Mouse (Mus musculus) MEL (cell line): Measurements from ENCODE around the gene Olfr721-ps1. TPM values are rescaled to one million over a fixed set of nuclear protein-coding genes. Genes with fewer than 3 reads are reported as not detected.

Source experiments
- DNase-seq: peaks from one replicate; pipeline ENCODE4 v3.0.0; 2011; ENCODE audit warnings: low read depth, low spot score
- H3K27ac ChIP-seq: 2 replicates; pipeline ENCODE4 v1.5.1; 2012; ENCODE audit warnings: low read depth, mild to moderate bottlenecking, control low read depth, low read length, moderate library complexity; ENCODE audit not compliant: control insufficient read depth
- H3K27me3 ChIP-seq, 2 experiments: fragments of 150-350 bp in 1 of 2; sonication (generic) in 1 of 2; 2 replicates each; pipeline ENCODE4 v1.6.1; 2012; ENCODE audit warnings: low read length in 2 of 2, mild to moderate bottlenecking in 2 of 2, improper control_type of control experiment in 1 of 2, moderate library complexity in 1 of 2; ENCODE audit not compliant: insufficient read depth in 2 of 2, control insufficient read depth in 1 of 2
- H3K36me3 ChIP-seq, 2 experiments: 2 replicates each; pipeline ENCODE4 v1.6.1; 2012 to 2014; ENCODE audit warnings: low read length in 2 of 2, improper control_type of control experiment in 1 of 2, inconsistent platforms in 1 of 2, mild to moderate bottlenecking in 1 of 2; ENCODE audit not compliant: insufficient read depth in 2 of 2, control insufficient read depth in 1 of 2
- H3K4me1 ChIP-seq, 2 experiments: fragments of 150-350 bp in 1 of 2; sonication (generic) in 1 of 2; 2 replicates each; pipeline ENCODE4 v1.6.1; 2012; ENCODE audit warnings: low read length in 2 of 2, improper control_type of control experiment in 1 of 2, mild to moderate bottlenecking in 1 of 2; ENCODE audit not compliant: insufficient read depth in 2 of 2, control insufficient read depth in 1 of 2
- H3K4me3 ChIP-seq, 2 experiments: fragments of 150-350 bp in 1 of 2; sonication (generic) in 1 of 2; 2 replicates each; pipeline ENCODE4 v1.5.1; 2012; ENCODE audit warnings: low read depth in 2 of 2, low read length in 2 of 2, mild to moderate bottlenecking in 2 of 2, moderate library complexity in 2 of 2, control low read depth in 1 of 2, improper control_type of control experiment in 1 of 2; ENCODE audit not compliant: control insufficient read depth in 1 of 2, insufficient read depth in 1 of 2
- H3K79me2 ChIP-seq: 2 replicates; pipeline ENCODE4 v1.6.1; 2012; ENCODE audit warnings: mild to moderate bottlenecking, low read length, moderate library complexity; ENCODE audit not compliant: control insufficient read depth, poor library complexity, insufficient read depth
- H3K9ac ChIP-seq: 2 replicates; pipeline ENCODE4 v1.6.1; 2012; ENCODE audit warnings: low read depth, mild to moderate bottlenecking, control low read depth, low read length, moderate library complexity; ENCODE audit not compliant: control insufficient read depth, poor library complexity, severe bottlenecking
- H3K9me3 ChIP-seq: fragments of 150-350 bp; sonication (generic); replicated peaks from 2 replicates; pipeline ENCODE4 v1.6.1; 2012; ENCODE audit warnings: mild to moderate bottlenecking, low read length, improper control_type of control experiment, moderate library complexity; ENCODE audit not compliant: insufficient read depth
- BHLHE40 ChIP-seq: IDR thresholded peaks from 2 replicates; pipeline ENCODE4 v1.6.1; 2012; ENCODE audit warnings: low read depth, mild to moderate bottlenecking, inconsistent platforms, low read length, improper control_type of control experiment, borderline replicate concordance
- CHD1 ChIP-seq: IDR thresholded peaks from 2 replicates; pipeline ENCODE4 v1.6.1; 2012; ENCODE audit warnings: low read depth, mild to moderate bottlenecking, inconsistent platforms, low read length, improper control_type of control experiment
- EP300 ChIP-seq, 2 experiments: IDR thresholded peaks; 2 replicates each; pipeline ENCODE4 v1.6.1; 2011; ENCODE audit warnings: improper control_type of control experiment in 2 of 2, low read length in 2 of 2, low read depth in 1 of 2, mild to moderate bottlenecking in 1 of 2
- ETS1 ChIP-seq: IDR thresholded peaks from 2 replicates; pipeline ENCODE4 v1.6.1; 2012; ENCODE audit warnings: low read depth, mild to moderate bottlenecking, inconsistent platforms, low read length, improper control_type of control experiment, moderate library complexity
- HCFC1 ChIP-seq: IDR thresholded peaks from 2 replicates; pipeline ENCODE4 v1.6.1; 2012; ENCODE audit warnings: low read depth, mild to moderate bottlenecking, inconsistent platforms, low read length, improper control_type of control experiment, moderate library complexity
- JUND ChIP-seq: IDR thresholded peaks from 2 replicates; pipeline ENCODE4 v1.6.1; 2011; ENCODE audit warnings: low read depth, mild to moderate bottlenecking, improper control_type of control experiment, low read length
- KAT2A ChIP-seq: conservative IDR thresholded peaks from 2 replicates; pipeline ENCODE4 v1.6.1; 2012; ENCODE audit warnings: low read depth, low read length, improper control_type of control experiment, inconsistent platforms
- MAFK ChIP-seq: IDR thresholded peaks from 2 replicates; pipeline ENCODE4 v1.6.1; 2011; ENCODE audit warnings: low read depth, mild to moderate bottlenecking, low read length, improper control_type of control experiment, borderline replicate concordance
- MAX ChIP-seq: IDR thresholded peaks from 2 replicates; pipeline ENCODE4 v1.6.1; 2011; ENCODE audit warnings: low read length, improper control_type of control experiment
- MAZ ChIP-seq: IDR thresholded peaks from 2 replicates; pipeline ENCODE4 v1.6.1; 2012; ENCODE audit warnings: low read depth, mild to moderate bottlenecking, inconsistent platforms, low read length, improper control_type of control experiment
- MEF2A ChIP-seq: IDR thresholded peaks from 2 replicates; pipeline ENCODE4 v1.6.1; 2014; ENCODE audit warnings: low read depth, mild to moderate bottlenecking, inconsistent platforms, low read length, improper control_type of control experiment; ENCODE audit not compliant: poor library complexity, insufficient replicate concordance, severe bottlenecking; ENCODE audit errors: extremely low read depth
- MXI1 ChIP-seq: IDR thresholded peaks from 2 replicates; pipeline ENCODE4 v1.6.1; 2011; ENCODE audit warnings: mild to moderate bottlenecking, low read depth, low read length, improper control_type of control experiment
- MYB ChIP-seq: IDR thresholded peaks from 2 replicates; pipeline ENCODE4 v1.6.1; 2011; ENCODE audit warnings: mild to moderate bottlenecking, low read depth, low read length, improper control_type of control experiment
- NRF1 ChIP-seq: IDR thresholded peaks from 2 replicates; pipeline ENCODE4 v1.6.1; 2014; ENCODE audit warnings: low read depth, mild to moderate bottlenecking, inconsistent platforms, low read length, improper control_type of control experiment, moderate library complexity; ENCODE audit not compliant: poor library complexity, insufficient read depth, severe bottlenecking
- POLR2AphosphoS5 ChIP-seq: IDR thresholded peaks from 2 replicates; pipeline ENCODE4 v1.6.1; 2012; ENCODE audit warnings: low read depth, borderline replicate concordance, mild to moderate bottlenecking, inconsistent platforms, low read length, moderate library complexity, mixed read lengths
- RAD21 ChIP-seq: IDR thresholded peaks from 2 replicates; pipeline ENCODE4 v1.6.1; 2011; ENCODE audit warnings: mild to moderate bottlenecking, low read depth, low read length, improper control_type of control experiment
- RCOR1 ChIP-seq: IDR thresholded peaks from 2 replicates; pipeline ENCODE4 v1.6.1; 2012; ENCODE audit warnings: low read depth, mild to moderate bottlenecking, inconsistent platforms, low read length, improper control_type of control experiment
- SMC3 ChIP-seq: IDR thresholded peaks from 2 replicates; pipeline ENCODE4 v1.6.1; 2011; ENCODE audit warnings: low read depth, low read length, improper control_type of control experiment
- TBP ChIP-seq: IDR thresholded peaks from 2 replicates; pipeline ENCODE4 v1.8.0; 2011; ENCODE audit warnings: low read depth, low read length, improper control_type of control experiment
- TCF12 ChIP-seq: IDR thresholded peaks from 2 replicates; pipeline ENCODE4 v1.6.1; 2014; ENCODE audit warnings: low read depth, mild to moderate bottlenecking, inconsistent platforms, low read length, improper control_type of control experiment, moderate library complexity
- USF1 ChIP-seq: IDR thresholded peaks from 2 replicates; pipeline ENCODE4 v1.6.1; 2014; ENCODE audit warnings: low read depth, mild to moderate bottlenecking, inconsistent platforms, low read length, improper control_type of control experiment, moderate library complexity
- ZKSCAN1 ChIP-seq: IDR thresholded peaks from 2 replicates; pipeline ENCODE4 v1.6.1; 2012; ENCODE audit warnings: low read depth, mild to moderate bottlenecking, inconsistent platforms, low read length, improper control_type of control experiment, moderate library complexity
- ZMIZ1 ChIP-seq: IDR thresholded peaks from 2 replicates; pipeline ENCODE4 v1.6.1; 2012; ENCODE audit warnings: low read depth, mild to moderate bottlenecking, inconsistent platforms, low read length, improper control_type of control experiment, moderate library complexity
- ZNF384 ChIP-seq: IDR thresholded peaks from 2 replicates; pipeline ENCODE4 v1.6.1; 2012; ENCODE audit warnings: low read depth, mild to moderate bottlenecking, inconsistent platforms, low read length, improper control_type of control experiment
- polyA plus RNA-seq, 2 experiments: library from polyadenylated mRNA; stranded (reverse) in 1 of 2; unstranded in 1 of 2; fragments of >175 nt in 1 of 2; fragments of >200 nt in 1 of 2; gene quantifications; 2 replicates each; pipeline versions ENCODE4 v1.2.1 to v1.2.4; 2012; ENCODE audit warnings: low replicate concordance in 2 of 2, low read depth in 1 of 2; ENCODE audit not compliant: insufficient read length in 2 of 2, insufficient read depth in 1 of 2, missing spikeins in 1 of 2
- total RNA-seq: library from RNA; depleted of rRNA; stranded (reverse); fragments of 300-350 nt; gene quantifications from 2 replicates; pipeline ENCODE4 v1.2.3, GENCODE M21; 2012

Olfr721-ps1 gene
- total and polyA plus RNA-seq, 3 experiments = not detected

GRCm38 (mm10) chr14:14352606-14353005 is 48.5 kb upstream of the Olfr721-ps1 start:
- DNase-seq = peak; percentile 28
- no peaks in the 10 kb centered on the region for H3K36me3 ChIP-seq
- TF ChIP-seq ZMIZ1 (no peak), SMC3 (no peak), RCOR1 (no peak), HCFC1 (no peak), MAX (no peak), POLR2AphosphoS5 (no peak), ETS1 (no peak), MYB (no peak), NRF1 (no peak), MEF2A (no peak), TCF12 (no peak), MAFK (no peak), ZKSCAN1 (no peak), RAD21 (no peak), MAZ (no peak), USF1 (no peak), BHLHE40 (no peak)

GRCm38 (mm10) chr14:14353081-14353732 is 47.9 kb upstream of the Olfr721-ps1 start:
- Histone ChIP-seq H3K79me2 (no peaks in the 10 kb centered on the region), H3K36me3 (no peaks in the 10 kb centered on the region), H3K27me3 (no peaks in the 10 kb centered on the region), H3K4me3 (no peak overlapping the region), H3K9ac (no peak overlapping the region), H3K4me1 (no peaks in the 10 kb centered on the region), H3K27ac (no peak overlapping the region), H3K9me3 (no peaks in the 10 kb centered on the region; the same call in 1 of the 2 replicates)
- TF ChIP-seq TCF12 = no peak
- TF ChIP-seq KAT2A = no peak
- TF ChIP-seq ZMIZ1 = no peak
- no peak for TF ChIP-seq BHLHE40
- no peak for TF ChIP-seq JUND
- no peak for TF ChIP-seq USF1
- no peak for TF ChIP-seq MAX
- TF ChIP-seq RAD21 = no peak
- TF ChIP-seq ZKSCAN1 = no peak
- TF ChIP-seq ZNF384 = no peak
- no peak for TF ChIP-seq CHD1
- TF ChIP-seq POLR2AphosphoS5 = no peak
- no peak for TF ChIP-seq EP300 (IDR thresholded peaks at IDR 0.05; ENCODE audit: low read depth in 1 of 2, low read length in 2 of 2)
- no peak for TF ChIP-seq MXI1
- no peak for TF ChIP-seq MEF2A
- no peak for TF ChIP-seq TBP
- TF ChIP-seq MAFK = no peak
- TF ChIP-seq SMC3 = no peak
- DNase-seq = peak; percentile 8

More at GRCm38 (mm10) chr14:14352606-14353005, 48.5 kb upstream of the Olfr721-ps1 start:
- Histone ChIP-seq H3K27ac (no peak overlapping the region), H3K4me1 (no peaks in the 10 kb centered on the region), H3K27me3 (no peaks in the 10 kb centered on the region), H3K4me3 (no peak overlapping the region), H3K79me2 (no peaks in the 10 kb centered on the region), H3K9ac (no peak overlapping the region), H3K9me3 (no peaks in the 10 kb centered on the region; the same call in 1 of the 2 replicates)
